Mouse (Mus musculus): Measurements from ENCODE around the gene C87436.

The C87436 gene

DNA sequence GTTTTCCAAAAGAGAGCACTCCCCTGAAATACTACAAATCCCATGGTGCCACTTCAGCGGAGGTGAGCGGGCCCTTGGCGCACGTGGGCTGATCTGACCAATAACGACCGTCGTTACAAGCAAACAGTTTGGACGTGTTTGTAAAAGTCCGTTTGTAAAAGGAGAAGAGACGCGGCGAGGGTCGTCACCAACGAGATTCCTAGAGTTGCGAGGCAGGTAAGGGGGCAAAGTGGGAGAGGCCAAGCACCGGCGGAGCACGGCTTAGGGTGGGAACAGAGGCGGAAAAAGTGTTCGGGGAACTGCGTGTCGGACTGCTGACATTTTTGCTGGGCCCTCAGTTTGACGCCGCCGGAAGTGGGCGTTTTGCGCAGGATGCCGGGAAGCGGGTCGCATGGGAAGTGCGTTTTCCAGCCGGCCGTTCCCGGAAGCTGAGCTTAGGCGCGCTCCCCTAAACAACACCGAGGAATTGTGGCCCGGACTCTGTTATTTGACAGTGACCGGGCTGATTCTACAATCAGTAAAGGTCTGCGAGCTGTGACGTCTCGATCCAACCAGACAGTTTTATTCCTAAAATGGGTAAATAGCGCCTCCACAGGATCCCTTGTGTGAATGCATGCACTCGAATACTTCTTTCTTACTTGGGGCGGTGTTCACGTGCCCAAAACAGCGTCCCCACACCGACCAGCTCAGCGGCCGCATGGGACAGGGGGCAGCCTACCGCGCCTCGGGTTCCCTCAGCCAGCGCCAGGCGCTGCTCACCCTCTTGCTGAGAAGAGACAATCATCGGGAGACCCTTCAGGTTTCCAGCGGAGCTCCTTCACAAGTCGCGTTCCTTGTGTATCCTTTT is at the start of gene C87436:
Gene C87436 (plus strand): TSS at position 103 of the 847 bp plus-strand sequence.
- DNase-seq (ENCODE audit: low read depth, low spot score) = peak; percentile 90

DNA sequence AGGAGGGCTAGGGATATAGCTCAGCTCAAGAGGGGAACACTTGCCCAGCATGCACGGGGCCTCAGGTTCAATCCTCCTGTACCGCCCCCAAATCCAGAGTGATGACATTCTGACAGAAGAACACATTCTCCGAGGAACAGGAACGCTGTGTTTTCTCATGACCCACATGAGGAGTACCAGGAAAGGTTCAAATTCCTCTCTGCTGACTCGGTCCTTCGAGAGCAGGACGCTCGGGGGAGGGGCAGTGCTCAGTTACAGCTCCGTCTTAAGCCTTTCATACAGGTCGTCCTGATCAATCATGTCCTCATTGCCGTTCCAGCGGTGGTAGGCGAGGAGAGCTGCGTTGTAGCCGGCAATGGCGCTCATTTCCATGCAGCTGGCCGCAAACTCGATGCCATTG is 49.7 kb upstream of the C87436 start:
- DNase-seq (ENCODE audit: low read depth, low spot score) = no peak

DNA sequence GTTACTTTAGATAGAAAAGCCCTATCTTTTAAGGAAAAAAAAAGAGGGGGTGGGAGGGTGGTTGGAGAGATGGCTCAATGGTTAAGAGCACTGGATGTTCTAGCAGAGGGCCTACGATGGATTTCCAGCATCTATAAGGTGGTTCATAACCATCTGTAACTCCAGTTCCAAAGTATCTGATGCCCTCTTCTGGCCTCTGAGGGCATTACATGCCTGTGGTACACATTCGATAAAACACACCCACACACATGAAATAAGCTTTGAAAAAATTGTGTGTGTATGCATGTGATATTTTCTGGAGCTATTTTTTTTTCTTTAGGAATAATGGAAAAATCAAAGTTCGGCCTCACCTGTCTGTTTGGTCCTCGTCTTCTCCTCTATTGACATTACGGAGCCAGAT is 46.8 kb upstream of the C87436 start:
- DNase-seq (ENCODE audit: low read depth, low spot score) = no peak

DNA sequence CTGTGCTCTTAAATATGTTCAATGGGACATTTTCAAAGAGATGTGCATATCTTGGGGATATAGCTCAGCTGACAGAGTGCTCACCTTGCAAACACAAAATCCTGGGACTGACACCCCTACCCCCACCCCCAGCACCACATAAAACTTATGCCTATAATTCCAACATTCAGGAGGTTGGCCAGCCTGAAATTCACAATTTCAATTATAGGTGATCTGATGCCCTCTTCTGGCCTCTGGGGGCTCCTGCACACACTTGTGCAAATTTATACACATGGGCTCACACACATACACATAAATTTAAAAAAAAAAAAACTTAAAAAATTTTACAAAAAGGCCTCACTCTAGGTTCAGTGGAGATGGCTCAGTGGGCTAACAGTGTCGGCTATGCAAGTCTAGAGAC is 45.0 kb upstream of the C87436 start:
- DNase-seq (ENCODE audit: low read depth, low spot score) = no peak

DNA sequence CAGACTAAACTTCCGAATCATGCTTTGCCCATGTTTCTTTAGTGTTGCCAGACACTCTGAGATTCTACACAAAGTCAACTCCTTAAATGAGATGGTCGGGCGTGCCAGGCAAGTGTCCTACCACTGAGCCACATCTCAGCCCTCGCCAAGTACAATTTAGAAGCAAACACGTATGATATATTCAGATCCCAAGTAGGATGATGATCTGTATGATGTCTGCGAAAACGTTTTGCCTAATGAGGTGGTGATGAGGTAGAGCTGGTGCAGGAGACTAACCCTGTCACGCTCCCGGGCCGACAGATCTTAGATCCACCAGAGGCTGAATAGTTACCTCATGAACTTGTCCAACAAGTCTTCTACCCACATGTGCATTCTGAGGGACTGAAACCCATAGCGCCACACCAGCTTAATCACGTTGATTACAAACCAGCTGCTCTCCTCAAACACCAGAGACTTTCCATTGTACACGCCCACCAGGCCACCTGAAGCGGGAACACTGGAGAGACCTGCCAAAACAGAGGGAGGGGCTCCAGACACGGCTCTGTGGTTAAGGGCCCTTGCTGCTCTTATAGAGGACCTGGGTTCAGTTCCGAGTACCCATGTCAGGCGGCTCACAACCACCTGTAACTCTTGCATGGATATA is 44.0 kb upstream of the C87436 start:
- DNase-seq (ENCODE audit: low read depth, low spot score) = no peak

DNA sequence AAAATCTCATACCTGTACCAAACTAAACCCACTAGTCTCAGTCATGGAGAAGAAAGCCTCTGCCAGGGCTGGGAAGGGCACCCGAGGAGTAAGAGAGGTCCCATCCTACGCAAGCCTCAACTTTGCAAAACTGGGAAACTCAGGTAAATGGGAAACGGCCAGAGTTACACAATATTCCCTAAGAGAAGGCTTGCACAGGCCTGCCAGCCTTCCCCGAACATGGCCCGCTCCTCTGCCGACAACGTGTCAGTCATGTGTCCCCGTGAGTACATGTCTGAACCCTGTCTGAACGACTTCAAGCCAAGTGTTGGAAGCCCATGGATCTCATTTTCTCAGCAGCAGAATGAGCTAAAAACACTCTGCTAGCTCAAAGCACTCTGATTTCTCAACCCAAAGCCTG is 43.2 kb upstream of the C87436 start:
- no peak for DNase-seq (ENCODE audit: low read depth, low spot score)

DNA sequence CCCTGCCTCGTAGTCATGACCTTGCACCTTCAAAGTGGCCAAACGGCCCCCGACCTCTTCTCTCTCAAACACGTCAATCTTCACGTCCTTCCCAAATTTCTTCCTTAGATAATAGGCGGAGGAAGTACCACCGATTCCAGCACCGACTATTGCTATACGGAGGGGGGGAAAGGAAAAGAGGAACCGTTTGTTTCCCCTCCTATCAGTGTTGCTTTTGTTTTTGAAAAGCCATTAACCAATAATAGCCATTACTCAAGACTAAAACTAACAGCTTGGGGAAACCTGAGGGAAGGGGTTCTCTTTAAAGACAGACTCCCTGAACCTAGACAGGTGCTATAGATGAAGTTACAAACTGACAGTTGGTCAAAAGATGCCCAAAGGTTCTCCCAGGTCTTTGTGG is 42.2 kb upstream of the C87436 start:
- no peak for DNase-seq (ENCODE audit: low read depth, low spot score)

DNA sequence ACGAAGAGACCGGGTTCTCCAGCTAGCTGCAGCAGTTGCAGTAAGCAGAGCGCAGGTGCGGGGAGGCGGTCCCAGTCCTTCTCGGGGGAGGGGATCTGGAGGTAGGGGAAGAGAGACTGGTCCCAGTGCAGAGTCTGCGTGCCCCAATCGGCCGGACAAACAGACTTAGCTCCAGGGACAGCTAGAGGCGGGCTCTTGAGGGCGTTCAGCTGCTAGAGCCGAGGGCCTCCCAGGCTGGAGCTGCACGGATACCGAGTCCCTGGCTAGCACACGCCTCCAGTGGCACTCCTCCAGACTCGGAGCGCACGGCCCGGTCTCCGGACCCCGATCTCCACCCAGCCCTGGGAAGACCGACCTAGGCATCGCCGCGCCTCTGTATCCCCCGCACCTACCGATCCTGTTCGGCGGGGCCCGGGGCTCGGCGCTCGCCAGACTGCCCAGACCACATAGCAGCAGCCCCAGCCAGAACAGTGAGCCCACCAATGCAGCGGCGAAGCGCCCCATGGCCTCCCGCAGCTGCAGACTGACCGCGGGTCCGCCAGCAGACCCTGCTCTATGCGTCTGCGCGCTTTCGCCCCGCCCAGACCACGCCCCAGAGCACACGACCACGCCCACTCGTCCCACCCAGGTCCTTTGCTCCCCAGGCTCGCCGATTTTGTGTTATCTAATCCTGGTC is 41.5 kb upstream of the C87436 start, which contains the start of gene Pcyox1:
Gene Pcyox1 (minus strand): TSS at position 574 of the 676 bp plus-strand sequence.
- peak; percentile 63 for DNase-seq (ENCODE audit: low read depth, low spot score)

DNA sequence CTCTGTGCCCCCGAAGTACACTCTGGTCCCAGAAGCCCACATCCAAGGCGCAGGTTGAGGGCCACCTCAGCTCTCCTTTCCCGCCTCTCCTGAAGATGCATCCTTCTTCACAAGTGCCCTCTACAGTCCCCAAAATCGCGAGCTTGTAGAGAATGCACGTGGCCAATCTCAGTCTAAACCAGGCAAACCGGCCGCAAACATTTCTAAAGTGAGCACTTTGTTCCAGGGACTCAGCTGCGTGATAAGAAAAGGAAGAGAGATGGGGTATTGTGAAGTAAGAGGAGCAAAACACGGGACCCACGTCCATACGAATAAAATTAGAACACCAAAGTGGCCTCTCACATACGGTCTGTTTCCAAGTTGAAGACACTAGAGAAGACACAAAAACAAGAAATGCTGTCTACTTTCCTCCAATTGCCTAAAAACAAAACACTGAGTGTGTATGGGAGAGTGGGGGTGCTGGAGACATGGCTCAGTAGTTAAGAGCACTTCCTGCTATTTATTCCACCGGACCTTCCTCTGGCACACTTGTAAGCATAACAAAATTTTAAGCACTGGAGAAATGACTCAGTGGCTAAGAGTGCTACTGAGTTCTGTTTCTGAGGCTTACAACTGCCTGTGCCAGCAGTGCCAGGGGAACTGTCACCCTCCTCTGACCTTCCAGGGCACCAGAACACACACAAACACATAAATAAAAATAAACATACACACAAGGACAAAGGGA is 40.8 kb upstream of the C87436 start:
- no peak for DNase-seq (ENCODE audit: low read depth, low spot score)

DNA sequence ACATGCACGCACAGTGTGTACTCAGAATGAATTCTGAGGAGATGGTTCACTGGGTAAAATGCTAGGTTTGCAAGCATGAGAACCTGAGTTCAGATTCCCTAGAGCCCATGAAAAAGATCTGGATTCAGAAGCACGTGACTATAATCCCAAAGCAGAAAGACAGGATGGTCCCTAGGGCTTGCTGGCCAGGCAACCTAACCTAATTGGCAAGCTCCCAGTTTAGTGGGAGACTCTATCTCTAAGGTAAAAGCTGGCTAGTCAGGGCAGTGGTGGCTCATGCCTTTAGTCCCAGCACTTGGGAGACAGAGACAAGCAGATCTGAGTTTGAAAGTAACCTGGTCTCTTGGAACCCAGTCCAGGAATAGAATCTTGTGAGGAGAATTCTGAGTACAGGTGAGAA is 39.2 kb upstream of the C87436 start:
- DNase-seq (ENCODE audit: low read depth, low spot score) = no peak

DNA sequence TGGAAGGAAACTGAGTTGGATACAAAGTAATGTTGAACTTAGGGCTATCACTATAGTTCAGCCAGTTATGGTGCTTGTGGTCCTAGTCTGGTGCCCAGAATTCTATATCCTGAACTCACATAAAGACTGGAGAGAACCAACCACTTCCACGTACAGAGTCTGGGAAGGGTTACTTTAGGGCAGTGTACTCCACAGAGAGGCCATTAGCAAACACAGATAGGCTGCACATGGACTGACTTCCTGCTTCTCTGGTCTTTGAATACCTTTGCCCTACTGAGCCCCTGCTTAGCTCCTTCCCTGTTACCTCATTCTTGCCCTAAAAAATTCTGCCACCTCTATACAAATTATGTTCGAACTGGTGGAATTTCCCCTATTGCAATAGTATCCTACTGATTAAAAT is 38.2 kb upstream of the C87436 start:
- DNase-seq (ENCODE audit: low read depth, low spot score) = no peak

DNA sequence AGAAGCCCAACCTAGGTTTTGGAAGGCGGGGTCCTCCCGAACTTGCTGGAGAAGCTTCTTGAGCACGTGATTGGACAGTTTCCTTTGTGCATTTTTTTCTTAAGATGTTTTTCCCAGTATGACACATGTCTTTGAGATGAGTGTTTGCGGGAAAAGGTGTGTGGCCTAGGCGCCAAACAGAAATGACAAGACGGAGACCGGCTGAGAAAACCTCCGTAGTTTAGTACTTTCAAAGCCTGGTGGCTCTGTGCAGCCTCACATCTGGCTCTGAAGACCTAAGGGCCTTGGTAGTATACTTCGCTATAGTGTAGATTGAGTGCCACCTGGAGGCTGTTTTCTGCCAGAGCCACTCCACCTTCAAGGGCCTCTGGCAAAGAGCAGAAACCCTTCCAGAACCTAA is 37.2 kb upstream of the C87436 start:
- peak; percentile 26 for DNase-seq (ENCODE audit: low read depth, low spot score)

DNA sequence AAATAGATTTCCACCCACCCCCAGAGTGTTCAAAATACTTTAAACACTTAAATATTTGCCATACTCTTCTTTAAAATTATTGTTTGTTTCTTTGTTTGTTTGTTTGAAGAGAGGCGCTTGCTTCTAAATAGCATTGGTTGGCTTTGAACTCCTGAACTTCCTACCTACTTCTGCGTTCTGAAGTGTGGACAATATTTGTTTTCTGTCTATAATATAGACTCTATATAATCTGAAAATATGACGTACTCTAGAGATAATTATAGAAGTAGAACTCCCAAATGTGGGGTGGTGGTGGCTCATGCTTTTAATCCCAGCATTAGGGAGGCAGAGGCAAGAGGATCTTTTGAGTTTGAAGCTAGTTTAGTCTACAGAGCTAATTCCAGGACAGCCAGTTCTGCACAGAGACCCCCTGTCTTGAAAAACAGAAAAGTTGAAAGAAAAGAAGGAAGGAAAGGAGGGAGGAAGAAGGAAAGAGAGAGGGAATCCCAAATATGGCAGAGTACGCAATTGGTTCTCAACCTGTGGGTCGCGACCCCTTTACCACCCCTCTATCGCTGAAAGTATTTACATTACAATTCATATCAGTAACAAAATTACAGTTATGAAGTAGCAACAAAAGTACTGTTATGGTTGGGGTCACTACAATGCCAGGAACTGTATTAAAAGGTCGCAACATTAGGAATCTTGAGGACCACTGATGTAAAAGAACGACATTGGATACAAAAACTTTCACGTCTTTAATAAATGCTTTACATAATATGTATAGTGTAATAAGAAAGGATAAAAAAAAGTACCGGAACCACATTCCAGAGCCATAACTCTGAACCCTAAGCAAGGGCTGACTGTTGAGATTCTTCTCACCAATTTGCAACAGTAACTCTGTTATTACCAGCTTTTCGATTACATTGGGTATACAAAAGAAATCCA is 35.2 kb upstream of the C87436 start:
- DNase-seq (ENCODE audit: low read depth, low spot score) = no peak

DNA sequence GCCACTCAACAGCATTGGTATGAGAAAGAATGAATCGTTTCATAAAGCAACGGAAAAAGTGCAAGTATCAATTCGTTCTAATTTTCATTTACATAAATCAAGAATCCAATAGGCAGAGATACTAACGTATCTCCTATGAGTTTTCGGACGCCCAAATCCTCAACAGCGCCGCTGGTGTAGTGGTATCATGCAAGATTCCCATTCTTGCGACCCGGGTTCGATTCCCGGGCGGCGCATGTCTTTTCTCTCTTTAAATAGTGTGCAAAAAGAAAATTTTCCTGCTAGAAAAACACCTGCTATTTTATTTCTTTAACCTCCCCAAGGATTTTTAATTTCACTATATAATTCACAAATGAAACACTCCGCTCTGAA is 34.5 kb upstream of the C87436 start:
- no peak for DNase-seq (ENCODE audit: low read depth, low spot score)

DNA sequence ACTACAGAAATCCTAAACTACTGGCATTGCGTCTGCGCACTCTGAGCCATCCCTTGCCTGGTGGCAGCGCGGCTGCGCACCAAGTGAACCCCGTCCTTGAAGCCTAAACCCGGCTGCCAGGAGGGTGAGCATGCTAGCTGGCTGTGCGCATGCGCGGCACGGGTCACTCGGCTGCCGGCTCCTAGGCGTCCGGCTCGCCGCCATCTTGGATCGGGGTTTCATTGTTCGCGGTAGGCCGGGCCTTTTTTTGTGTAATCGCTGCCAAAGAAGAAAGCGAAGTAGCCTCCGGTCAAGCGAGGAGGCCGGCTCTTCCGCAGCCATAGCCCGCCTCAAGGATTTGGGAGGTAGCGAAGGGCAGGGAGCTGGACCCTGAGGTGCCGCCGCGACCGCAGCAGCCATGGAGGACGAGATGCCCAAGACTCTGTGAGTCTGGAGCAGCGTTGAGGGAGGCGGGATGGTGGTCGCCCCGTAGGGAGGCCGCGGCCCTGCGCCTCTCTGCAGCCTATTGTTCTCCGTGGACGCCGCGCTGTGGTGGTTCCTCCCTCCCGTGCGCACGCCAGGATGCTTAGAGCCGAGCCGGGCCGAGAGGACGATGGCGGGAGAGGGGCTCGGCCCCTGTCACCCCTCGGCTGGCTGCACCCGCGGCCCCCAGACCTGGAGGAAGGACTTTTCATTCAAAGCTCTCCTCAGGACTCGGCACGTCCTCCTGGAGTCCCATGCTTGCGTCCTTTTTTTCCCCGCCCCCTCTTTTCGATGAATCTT is 33.9 kb upstream of the C87436 start, which contains the start of gene Tia1:
Gene Tia1 (plus strand): TSS at position 120 of the 762 bp plus-strand sequence.
- peak; percentile 95 for DNase-seq (ENCODE audit: low read depth, low spot score)

DNA sequence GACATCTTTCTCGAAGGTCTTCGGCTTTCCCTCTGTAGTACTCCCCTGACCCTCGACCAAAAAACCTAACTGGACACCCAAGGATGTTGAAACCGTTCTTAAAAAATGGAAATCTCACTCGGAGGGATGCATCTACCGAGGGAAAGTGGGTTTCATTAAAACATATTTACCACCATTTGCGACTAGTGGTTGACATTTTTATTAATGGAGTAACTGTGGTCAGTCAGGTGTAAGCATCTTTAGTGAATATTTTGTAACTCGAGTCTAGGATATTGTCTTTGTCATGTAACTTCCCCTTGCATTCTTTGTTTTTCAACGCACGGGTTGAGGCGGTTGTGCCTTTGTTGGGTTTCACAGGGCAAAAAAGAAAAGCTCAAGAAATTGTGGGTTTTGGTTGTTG is 33.2 kb upstream of the C87436 start:
- DNase-seq (ENCODE audit: low read depth, low spot score) = no peak

DNA sequence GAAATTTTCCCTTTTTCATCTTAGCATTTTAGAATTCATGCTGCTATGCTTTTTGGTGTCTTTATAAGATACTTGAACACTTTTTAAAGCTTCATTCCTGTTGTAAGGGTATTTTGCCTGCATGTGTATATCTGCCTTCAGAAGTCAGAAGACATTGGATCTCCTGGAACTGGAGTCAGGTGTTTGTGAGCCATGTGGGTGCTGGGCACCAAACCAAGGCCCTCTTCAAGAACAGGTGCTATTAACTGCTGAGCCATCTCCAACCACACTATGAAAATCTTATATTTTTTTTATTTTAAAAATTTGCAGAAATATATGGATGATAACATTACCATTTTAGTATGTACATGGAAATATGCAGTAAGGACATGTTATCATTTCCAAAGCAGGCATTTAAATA is 31.9 kb upstream of the C87436 start:
- no peak for DNase-seq (ENCODE audit: low read depth, low spot score)

DNA sequence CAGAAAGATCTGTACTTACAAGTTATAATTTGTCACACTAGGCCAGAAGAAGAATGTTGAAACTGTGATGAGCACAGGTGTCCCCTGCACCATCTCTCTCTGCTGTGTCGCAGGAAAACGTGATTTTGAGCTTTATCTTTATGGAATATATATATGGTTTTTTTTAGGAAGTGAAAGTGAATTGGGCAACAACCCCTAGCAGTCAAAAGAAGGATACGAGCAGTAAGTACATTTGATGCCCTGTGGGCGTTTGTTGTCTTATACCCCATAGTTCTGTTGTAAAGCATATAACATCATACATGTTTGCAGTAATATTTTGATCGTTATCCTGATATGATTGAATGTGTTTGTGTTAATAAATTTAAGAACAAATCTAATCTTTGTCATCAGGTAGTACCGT is 19.5 kb upstream of the C87436 start:
- no peak for DNase-seq (ENCODE audit: low read depth, low spot score)

DNA sequence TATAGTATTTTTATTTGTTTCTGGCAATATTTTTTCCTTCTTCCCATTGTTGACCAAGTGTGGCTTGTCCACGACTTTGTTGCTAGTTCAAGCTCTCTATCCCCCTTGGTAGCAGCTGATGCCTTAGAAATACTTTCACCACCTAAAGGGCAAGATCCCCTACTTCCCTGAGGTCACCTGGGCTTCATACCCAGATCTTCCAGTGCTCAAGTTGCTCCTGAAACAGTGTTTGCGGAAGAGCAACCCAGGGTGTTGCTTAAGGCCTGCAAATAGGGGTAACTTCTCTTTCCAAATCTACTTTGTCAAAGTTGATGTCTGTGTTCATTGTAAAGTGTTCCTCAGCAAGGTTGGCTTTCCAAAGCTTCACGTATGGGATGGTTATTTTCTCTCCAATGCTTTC is 18.9 kb upstream of the C87436 start:
- no peak for DNase-seq (ENCODE audit: low read depth, low spot score)

DNA sequence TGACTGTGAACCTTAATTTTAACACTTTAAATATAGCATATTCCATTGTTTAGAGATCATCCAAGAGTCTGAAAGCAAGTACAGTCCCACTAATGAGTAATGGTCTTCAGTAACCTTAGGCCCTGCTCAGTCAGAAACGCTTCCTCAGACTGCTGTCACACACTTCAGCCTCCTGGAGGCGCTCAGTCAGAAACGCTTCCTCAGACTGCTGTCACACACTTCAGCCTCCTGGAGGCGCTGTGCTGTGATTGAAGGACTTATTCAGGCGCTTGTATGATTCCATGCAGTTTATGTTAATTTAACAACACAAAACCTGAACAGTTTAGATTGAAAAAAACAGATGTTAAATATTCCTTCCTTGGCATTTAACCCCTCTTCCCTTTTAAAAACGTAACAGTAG is 17.7 kb upstream of the C87436 start:
- no peak for DNase-seq (ENCODE audit: low read depth, low spot score)

Measured in retina, adult 2 months (tissue).